ENCODE assay signal across 19 mouse cellular contexts in the genomic region with DNA sequence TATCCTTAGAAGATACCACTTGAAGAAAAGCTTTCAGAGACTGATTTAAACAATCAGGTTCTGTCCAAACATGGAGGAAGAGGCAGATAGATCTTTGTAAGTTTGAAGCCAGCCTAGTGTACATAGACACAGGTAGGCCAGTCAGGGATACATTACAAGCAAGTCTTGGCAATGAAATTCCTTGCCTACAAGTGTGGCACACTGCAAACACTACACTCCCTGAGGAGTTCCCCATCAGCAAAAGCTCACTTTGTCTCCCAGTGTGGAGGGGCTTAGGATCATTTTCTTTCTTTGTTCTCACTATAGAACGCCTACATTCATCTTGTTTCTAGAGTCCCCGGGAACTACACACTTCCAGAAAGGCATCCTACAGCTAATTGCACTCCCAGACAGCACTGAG.
"Had no signal": no experiment of that assay in that cellular context is flagged by ENCODE, and none has a peak within 500 bp of the region (broad histone marks: within the 10 kb centered on the region; RNA-seq: fewer than 3 reads in every experiment).

No protein-coding gene starts in this region.

- H3K36me3 ChIP-seq: liver, embryonic 12.5 days; midbrain, embryonic 13.5 days; midbrain, embryonic 15.5 days; neural tube, embryonic 13.5 days; neural tube, embryonic 15.5 days had no signal

- ATAC-seq: liver, embryonic 12.5 days; midbrain, embryonic 13.5 days; midbrain, embryonic 15.5 days had no signal

- H3K27ac ChIP-seq: liver, embryonic 12.5 days; liver, embryonic 14.5 days; midbrain, embryonic 13.5 days; midbrain, embryonic 15.5 days; neural tube, embryonic 13.5 days; neural tube, embryonic 15.5 days had no signal

- H3K4me2 ChIP-seq: liver, embryonic 12.5 days; midbrain, embryonic 11.5 days; midbrain, embryonic 13.5 days; midbrain, embryonic 15.5 days; neural tube, embryonic 13.5 days; neural tube, embryonic 15.5 days had no signal

- H3K4me1 ChIP-seq: liver, embryonic 12.5 days; midbrain, embryonic 13.5 days; midbrain, embryonic 15.5 days; neural tube, embryonic 13.5 days; neural tube, embryonic 15.5 days had no signal

- H3K4me3 ChIP-seq: liver, embryonic 12.5 days; midbrain, embryonic 13.5 days; midbrain, embryonic 15.5 days; myocyte; neural tube, embryonic 13.5 days; neural tube, embryonic 15.5 days had no signal

- H3K9ac ChIP-seq: liver, embryonic 12.5 days; liver, embryonic 14.5 days; midbrain, embryonic 13.5 days; midbrain, embryonic 15.5 days; neural tube, embryonic 13.5 days; neural tube, embryonic 15.5 days had no signal

- H3K27me3 ChIP-seq: liver, embryonic 12.5 days; midbrain, embryonic 15.5 days; neural tube, embryonic 15.5 days had no signal

- DNase-seq: lung, adult 18-20 months; lung, postnatal 14 days; lung, postnatal 4 days; retina, postnatal 1 day; right cerebral cortex, adult 18-20 months; right cerebral cortex, postnatal 25 days; right cerebral cortex, postnatal 4 days; spleen, adult 18-20 months; thymus, adult 18-20 months; thymus, postnatal 14 days; thymus, postnatal 36 days had no signal

- H3K9me3 ChIP-seq: liver, embryonic 12.5 days; midbrain, embryonic 13.5 days; midbrain, embryonic 15.5 days; neural tube, embryonic 13.5 days; neural tube, embryonic 15.5 days had no signal
